Mouse (Mus musculus) MEL (cell line): Measurements from ENCODE around the gene Pyroxd2. TPM values are rescaled to one million over a fixed set of nuclear protein-coding genes. Genes with fewer than 3 reads are reported as not detected.

ENCODE experiments used
- DNase-seq: peaks from one replicate; pipeline ENCODE4 v3.0.0; 2011; ENCODE audit warnings: low read depth, low spot score
- H3K27ac ChIP-seq: 2 replicates; pipeline ENCODE4 v1.5.1; 2012; ENCODE audit warnings: low read depth, mild to moderate bottlenecking, control low read depth, low read length, moderate library complexity; ENCODE audit not compliant: control insufficient read depth
- H3K27me3 ChIP-seq, 2 experiments: fragments of 150-350 bp in 1 of 2; sonication (generic) in 1 of 2; 2 replicates each; pipeline ENCODE4 v1.6.1; 2012; ENCODE audit warnings: low read length in 2 of 2, mild to moderate bottlenecking in 2 of 2, improper control_type of control experiment in 1 of 2, moderate library complexity in 1 of 2; ENCODE audit not compliant: insufficient read depth in 2 of 2, control insufficient read depth in 1 of 2
- H3K36me3 ChIP-seq, 2 experiments: 2 replicates each; pipeline ENCODE4 v1.6.1; 2012 to 2014; ENCODE audit warnings: low read length in 2 of 2, improper control_type of control experiment in 1 of 2, inconsistent platforms in 1 of 2, mild to moderate bottlenecking in 1 of 2; ENCODE audit not compliant: insufficient read depth in 2 of 2, control insufficient read depth in 1 of 2
- H3K4me1 ChIP-seq, 2 experiments: fragments of 150-350 bp in 1 of 2; sonication (generic) in 1 of 2; 2 replicates each; pipeline ENCODE4 v1.6.1; 2012; ENCODE audit warnings: low read length in 2 of 2, improper control_type of control experiment in 1 of 2, mild to moderate bottlenecking in 1 of 2; ENCODE audit not compliant: insufficient read depth in 2 of 2, control insufficient read depth in 1 of 2
- H3K4me3 ChIP-seq, 2 experiments: fragments of 150-350 bp in 1 of 2; sonication (generic) in 1 of 2; 2 replicates each; pipeline ENCODE4 v1.5.1; 2012; ENCODE audit warnings: low read depth in 2 of 2, low read length in 2 of 2, mild to moderate bottlenecking in 2 of 2, moderate library complexity in 2 of 2, control low read depth in 1 of 2, improper control_type of control experiment in 1 of 2; ENCODE audit not compliant: control insufficient read depth in 1 of 2, insufficient read depth in 1 of 2
- H3K79me2 ChIP-seq: 2 replicates; pipeline ENCODE4 v1.6.1; 2012; ENCODE audit warnings: mild to moderate bottlenecking, low read length, moderate library complexity; ENCODE audit not compliant: control insufficient read depth, poor library complexity, insufficient read depth
- H3K9ac ChIP-seq: 2 replicates; pipeline ENCODE4 v1.6.1; 2012; ENCODE audit warnings: low read depth, mild to moderate bottlenecking, control low read depth, low read length, moderate library complexity; ENCODE audit not compliant: control insufficient read depth, poor library complexity, severe bottlenecking
- H3K9me3 ChIP-seq: fragments of 150-350 bp; sonication (generic); replicated peaks from 2 replicates; pipeline ENCODE4 v1.6.1; 2012; ENCODE audit warnings: mild to moderate bottlenecking, low read length, improper control_type of control experiment, moderate library complexity; ENCODE audit not compliant: insufficient read depth
- CHD1 ChIP-seq: IDR thresholded peaks from 2 replicates; pipeline ENCODE4 v1.6.1; 2012; ENCODE audit warnings: low read depth, mild to moderate bottlenecking, inconsistent platforms, low read length, improper control_type of control experiment
- CTCF ChIP-seq, 3 experiments: IDR thresholded peaks in 2 of 3; conservative IDR thresholded peaks in 1 of 3; 2 replicates each; pipeline ENCODE4 v1.5.1; 2011 to 2012; ENCODE audit warnings: low read length in 3 of 3, low read depth in 2 of 3, mild to moderate bottlenecking in 2 of 3, improper control_type of control experiment in 1 of 3, inconsistent platforms in 1 of 3, mixed read lengths in 1 of 3, moderate library complexity in 1 of 3; ENCODE audit not compliant: control insufficient read depth in 1 of 3, insufficient read depth in 1 of 3, poor library complexity in 1 of 3, severe bottlenecking in 1 of 3
- E2F4 ChIP-seq: IDR thresholded peaks from 2 replicates; pipeline ENCODE4 v1.6.1; 2011; ENCODE audit warnings: low read depth, low read length, improper control_type of control experiment, borderline replicate concordance
- ETS1 ChIP-seq: IDR thresholded peaks from 2 replicates; pipeline ENCODE4 v1.6.1; 2012; ENCODE audit warnings: low read depth, mild to moderate bottlenecking, inconsistent platforms, low read length, improper control_type of control experiment, moderate library complexity
- HCFC1 ChIP-seq: IDR thresholded peaks from 2 replicates; pipeline ENCODE4 v1.6.1; 2012; ENCODE audit warnings: low read depth, mild to moderate bottlenecking, inconsistent platforms, low read length, improper control_type of control experiment, moderate library complexity
- JUND ChIP-seq: IDR thresholded peaks from 2 replicates; pipeline ENCODE4 v1.6.1; 2011; ENCODE audit warnings: low read depth, mild to moderate bottlenecking, improper control_type of control experiment, low read length
- MAFK ChIP-seq: IDR thresholded peaks from 2 replicates; pipeline ENCODE4 v1.6.1; 2011; ENCODE audit warnings: low read depth, mild to moderate bottlenecking, low read length, improper control_type of control experiment, borderline replicate concordance
- MAX ChIP-seq: IDR thresholded peaks from 2 replicates; pipeline ENCODE4 v1.6.1; 2011; ENCODE audit warnings: low read length, improper control_type of control experiment
- MAZ ChIP-seq: IDR thresholded peaks from 2 replicates; pipeline ENCODE4 v1.6.1; 2012; ENCODE audit warnings: low read depth, mild to moderate bottlenecking, inconsistent platforms, low read length, improper control_type of control experiment
- MEF2A ChIP-seq: IDR thresholded peaks from 2 replicates; pipeline ENCODE4 v1.6.1; 2014; ENCODE audit warnings: low read depth, mild to moderate bottlenecking, inconsistent platforms, low read length, improper control_type of control experiment; ENCODE audit not compliant: poor library complexity, insufficient replicate concordance, severe bottlenecking; ENCODE audit errors: extremely low read depth
- MYC ChIP-seq: IDR thresholded peaks from 2 replicates; pipeline ENCODE4 v1.6.1; 2011; ENCODE audit warnings: low read depth, mild to moderate bottlenecking, low read length, improper control_type of control experiment, moderate library complexity
- NRF1 ChIP-seq: IDR thresholded peaks from 2 replicates; pipeline ENCODE4 v1.6.1; 2014; ENCODE audit warnings: low read depth, mild to moderate bottlenecking, inconsistent platforms, low read length, improper control_type of control experiment, moderate library complexity; ENCODE audit not compliant: poor library complexity, insufficient read depth, severe bottlenecking
- POLR2A ChIP-seq, 2 experiments: IDR thresholded peaks; 2 replicates each; pipeline ENCODE4 v1.6.1; 2011 to 2012; ENCODE audit warnings: low read length in 2 of 2, mild to moderate bottlenecking in 2 of 2, control low read depth in 1 of 2, improper control_type of control experiment in 1 of 2, low read depth in 1 of 2, moderate library complexity in 1 of 2; ENCODE audit not compliant: control insufficient read depth in 1 of 2, insufficient read depth in 1 of 2, poor library complexity in 1 of 2
- POLR2AphosphoS2 ChIP-seq: IDR thresholded peaks from 2 replicates; pipeline ENCODE4 v1.6.1; 2011; ENCODE audit warnings: low read length, improper control_type of control experiment
- POLR2AphosphoS5 ChIP-seq: IDR thresholded peaks from 2 replicates; pipeline ENCODE4 v1.6.1; 2012; ENCODE audit warnings: low read depth, borderline replicate concordance, mild to moderate bottlenecking, inconsistent platforms, low read length, moderate library complexity, mixed read lengths
- SIN3A ChIP-seq: IDR thresholded peaks from 2 replicates; pipeline ENCODE4 v1.6.1; 2012; ENCODE audit warnings: low read length, improper control_type of control experiment, inconsistent platforms
- SMC3 ChIP-seq: IDR thresholded peaks from 2 replicates; pipeline ENCODE4 v1.6.1; 2011; ENCODE audit warnings: low read depth, low read length, improper control_type of control experiment
- TAL1 ChIP-seq: IDR thresholded peaks from 2 replicates; pipeline ENCODE4 v1.6.1; 2012; ENCODE audit warnings: mild to moderate bottlenecking, inconsistent platforms, low read length, moderate library complexity, mixed read lengths
- USF2 ChIP-seq, 2 experiments: IDR thresholded peaks; 2 replicates each; pipeline ENCODE4 v1.6.1; 2011 to 2012; ENCODE audit warnings: improper control_type of control experiment in 2 of 2, low read length in 2 of 2, borderline replicate concordance in 1 of 2, inconsistent platforms in 1 of 2, low read depth in 1 of 2, mild to moderate bottlenecking in 1 of 2; ENCODE audit not compliant: insufficient read depth in 1 of 2
- ZKSCAN1 ChIP-seq: IDR thresholded peaks from 2 replicates; pipeline ENCODE4 v1.6.1; 2012; ENCODE audit warnings: low read depth, mild to moderate bottlenecking, inconsistent platforms, low read length, improper control_type of control experiment, moderate library complexity
- ZMIZ1 ChIP-seq: IDR thresholded peaks from 2 replicates; pipeline ENCODE4 v1.6.1; 2012; ENCODE audit warnings: low read depth, mild to moderate bottlenecking, inconsistent platforms, low read length, improper control_type of control experiment, moderate library complexity
- polyA plus RNA-seq, 2 experiments: library from polyadenylated mRNA; stranded (reverse) in 1 of 2; unstranded in 1 of 2; fragments of >175 nt in 1 of 2; fragments of >200 nt in 1 of 2; gene quantifications; 2 replicates each; pipeline versions ENCODE4 v1.2.1 to v1.2.4; 2012; ENCODE audit warnings: low replicate concordance in 2 of 2, low read depth in 1 of 2; ENCODE audit not compliant: insufficient read length in 2 of 2, insufficient read depth in 1 of 2, missing spikeins in 1 of 2
- total RNA-seq: library from RNA; depleted of rRNA; stranded (reverse); fragments of 300-350 nt; gene quantifications from 2 replicates; pipeline ENCODE4 v1.2.3, GENCODE M21; 2012

The Pyroxd2 gene
- total and polyA plus RNA-seq, 3 experiments: 4.1 to 17.0 TPM; not detected in 1

DNA sequence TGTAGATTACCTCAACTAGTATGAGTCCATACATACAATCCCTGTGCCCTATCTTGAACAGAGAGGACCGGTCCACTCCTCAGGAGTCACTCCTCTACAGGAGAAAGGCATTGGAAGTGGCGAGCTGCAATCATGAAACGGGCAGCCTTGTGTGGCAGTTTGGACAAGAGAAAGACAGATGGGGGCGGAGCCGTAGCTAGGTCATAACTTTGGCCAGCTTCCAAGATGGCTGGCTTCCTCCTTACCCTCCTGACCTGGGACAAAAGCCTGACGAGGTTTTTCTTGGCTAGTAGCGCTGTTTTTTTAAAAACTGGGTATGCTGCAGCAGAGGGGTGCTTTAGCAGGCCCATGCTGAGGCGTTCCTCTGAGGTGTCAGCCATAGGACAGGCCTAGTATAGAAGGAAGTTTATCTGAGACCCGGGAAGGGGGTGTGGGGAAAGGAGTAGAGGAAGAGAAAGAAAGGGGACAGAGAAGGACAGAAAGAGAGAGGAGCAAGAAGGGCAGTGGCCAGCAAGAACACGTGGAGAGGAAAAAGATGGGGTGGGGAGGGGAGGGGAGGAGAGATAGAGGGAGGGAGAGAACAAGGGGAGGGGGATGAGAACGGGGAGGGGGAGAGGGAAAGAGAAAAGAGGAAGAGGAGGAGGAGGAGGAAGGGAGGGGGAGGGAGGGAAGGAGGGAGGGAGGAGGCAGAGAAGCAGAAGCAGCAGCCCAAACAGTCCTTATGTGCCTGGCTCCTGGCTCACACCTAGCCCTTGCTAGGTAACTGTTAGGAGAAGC, 754 bp upstream of the Pyroxd2 start (continued):
- TF ChIP-seq MAFK (no peak), POLR2AphosphoS2 (no peak), ZKSCAN1 (no peak), MAZ (peak; percentile 92)

DNA sequence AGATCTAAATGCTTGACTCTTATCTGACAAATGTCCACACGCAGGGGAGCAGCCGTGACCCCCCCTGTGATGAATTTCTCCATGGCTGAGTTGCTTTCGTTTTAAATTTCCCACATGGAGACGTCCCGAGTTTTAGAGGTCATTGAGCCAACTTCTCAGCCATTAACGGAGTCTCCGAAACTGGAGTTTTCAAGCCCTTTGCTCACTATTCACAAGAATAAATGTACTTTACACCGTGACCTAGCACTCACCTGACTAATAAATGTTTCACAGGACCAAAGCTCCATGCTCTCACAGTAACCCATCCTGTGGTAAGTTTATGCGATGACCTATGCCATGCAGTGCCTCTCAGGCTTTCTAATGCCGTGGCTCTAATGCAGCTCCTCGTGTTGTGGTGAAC, 2.4 kb downstream of the Pyroxd2 start:
- no peak overlapping the region for H3K27ac ChIP-seq
- peaks cover 5% of the 10 kb centered on the region; the same call in 1 of the 2 replicates for H3K79me2 ChIP-seq
- TF ChIP-seq ETS1: no peak
- no peak for TF ChIP-seq CHD1
- TF ChIP-seq SIN3A: no peak
- TF ChIP-seq POLR2A (IDR thresholded peaks at IDR 0.05; ENCODE audit: control insufficient read depth in 1 of 2, insufficient read depth in 1 of 2, low read depth in 1 of 2, low read length in 2 of 2, poor library complexity in 1 of 2): no peak
- no peak for TF ChIP-seq TAL1
- no peak for TF ChIP-seq JUND
- no peak for TF ChIP-seq E2F4
- TF ChIP-seq CTCF (IDR thresholded peaks at IDR 0.05 in 2 of 3, conservative IDR thresholded peaks at IDR 0.05 in 1 of 3; ENCODE audit: control insufficient read depth in 1 of 3, insufficient read depth in 1 of 3, low read depth in 2 of 3, low read length in 3 of 3, poor library complexity in 1 of 3, severe bottlenecking in 1 of 3): no peak
- TF ChIP-seq MYC: no peak
- TF ChIP-seq SMC3: no peak
- TF ChIP-seq HCFC1: no peak
- no peak for TF ChIP-seq MAX
- no peak for TF ChIP-seq USF2 (IDR thresholded peaks at IDR 0.05; ENCODE audit: borderline replicate concordance in 1 of 2, insufficient read depth in 1 of 2, low read depth in 1 of 2, low read length in 2 of 2)
- TF ChIP-seq ZMIZ1: no peak
- no peak for TF ChIP-seq NRF1
- TF ChIP-seq POLR2AphosphoS5: no peak
- no peak for TF ChIP-seq MAZ
- TF ChIP-seq MEF2A: no peak
- peaks cover 13 to 35% of the 10 kb centered on the region in 2 experiments for H3K4me1 ChIP-seq
- DNase-seq: no peak
- H3K4me3 ChIP-seq: no peak overlapping the region
- no peaks in the 10 kb centered on the region for H3K9me3 ChIP-seq
- peaks cover 0 to 27% of the 10 kb centered on the region in 2 experiments; a peak in 2 of 4 replicates for H3K36me3 ChIP-seq
- no peak overlapping the region for H3K9ac ChIP-seq
- no peaks in the 10 kb centered on the region for H3K27me3 ChIP-seq
